In genomic region chr2:130423397-130424125, GRCm38 (mm10) we compare ENCODE assay signal across 8 mouse cellular contexts. TPM values are rescaled to one million over a fixed set of nuclear protein-coding genes. Genes with fewer than 3 reads are reported as not detected.
DNase-seq lines count a peak whose midpoint lies in the region; ATAC-seq and TF ChIP-seq lines count a peak whose summit lies in the region.

No protein-coding gene starts in this region.

- no peak for TF ChIP-seq POLR2A in cerebellum, adult 2 months (IDR thresholded peaks at IDR 0.05; ENCODE audit: borderline replicate concordance, insufficient read depth, low read length)

- H3K36me3 ChIP-seq in hindbrain, embryonic 15.5 days, result 0 out of 2 replicates have a peak, but pooled peaks cover 6% of the 10 kb centered on the region

- H3K27me3 ChIP-seq in cerebellum, adult 2 months (ENCODE audit: control insufficient read depth, insufficient read depth, low read length), result no peaks in the 10 kb centered on the region
- no peaks in the 10 kb centered on the region for H3K27me3 ChIP-seq in hindbrain, embryonic 15.5 days

- H3K4me2 ChIP-seq in hindbrain, embryonic 15.5 days, result peak overlapping the region; percentile 78

- DNase-seq in R1 (ENCODE audit: low read depth, low spot score), result peak; percentile 84
- peak in 1 of 2 experiments; percentile 82 for DNase-seq in cerebellum, adult 2 months
- peak; percentile 76 for DNase-seq in left cerebral cortex, adult 11 months (ENCODE audit: low spot score)
- peak; percentile 61 for DNase-seq in lung, postnatal 25 days (ENCODE audit: low spot score)
- peak; percentile 84 for DNase-seq in retina, embryonic 14.5 days (ENCODE audit: low spot score)
- peak; percentile 75 for DNase-seq in urinary bladder, postnatal 25 days (ENCODE audit: low spot score)

- TF ChIP-seq CTCF in cerebellum, adult 2 months (IDR thresholded peaks at IDR 0.05; ENCODE audit: borderline replicate concordance, insufficient read depth, low read depth, low read length), result no peak

- peak; percentile 64 for ATAC-seq in frontal cortex, adult (ENCODE audit: low TSS enrichment)
- ATAC-seq in hindbrain, embryonic 15.5 days (ENCODE audit: low FRiP score, low read depth), result peak; percentile 84

- H3K9ac ChIP-seq in hindbrain, embryonic 15.5 days, result peak overlapping the region; percentile 88

- H3K4me3 ChIP-seq in cerebellum, adult 2 months (replicated peaks; ENCODE audit: insufficient read depth, low read depth, low read length), result peak overlapping the region; percentile 78
- H3K4me3 ChIP-seq in hindbrain, embryonic 15.5 days, result peak overlapping the region; percentile 96

- H3K9me3 ChIP-seq in hindbrain, embryonic 15.5 days, result no peaks in the 10 kb centered on the region

- WGBS in cerebellum, adult 2 months, result 10% methylated on average over 49 of the region's 49 CpGs
- 15% methylated on average over 49 of the region's 49 CpGs for WGBS in hindbrain, embryonic 15.5 days

- peaks cover 3% of the 10 kb centered on the region; the same call in 1 of the 2 replicates for H3K4me1 ChIP-seq in cerebellum, adult 2 months (ENCODE audit: control insufficient read depth, insufficient read depth, low read length)
- H3K4me1 ChIP-seq in hindbrain, embryonic 15.5 days (replicated peaks), result peaks cover 51% of the 10 kb centered on the region

- H3K27ac ChIP-seq in cerebellum, adult 2 months (ENCODE audit: insufficient read depth, low read length), result peak overlapping the region; percentile 76
- peak overlapping the region; percentile 98 for H3K27ac ChIP-seq in hindbrain, embryonic 15.5 days (replicated peaks)

RNA-seq across cellular contexts. Expression of gene Vps16, which starts 0.6 kb away (rescaled TPM):
- 120 and 128 TPM in 2 replicates for polyA plus RNA-seq in cerebellum, adult 2 months (2012; rRNA removed)
- 102 and 105 TPM in 2 replicates for polyA plus RNA-seq in hindbrain, embryonic 15.5 days (2015; fragmentation: Nextera tagmentation; extraction: Ambion mirVana)

RNA-seq across cellular contexts. Expression of gene Pced1a, which starts 0.9 kb away (rescaled TPM):
- polyA plus RNA-seq in cerebellum, adult 2 months (2012; rRNA removed), result 21.8 and 23.5 TPM in 2 replicates
- 12.5 and 13.2 TPM in 2 replicates for polyA plus RNA-seq in hindbrain, embryonic 15.5 days (2015; fragmentation: Nextera tagmentation; extraction: Ambion mirVana)

RNA-seq across cellular contexts. Expression of gene Tmem239, which starts 17.3 kb away (rescaled TPM):
- not detected in 2 replicates for polyA plus RNA-seq in cerebellum, adult 2 months (2012; rRNA removed)
- 0.36 TPM in 1 of 2 replicates, not detected in the other for polyA plus RNA-seq in hindbrain, embryonic 15.5 days (2015; fragmentation: Nextera tagmentation; extraction: Ambion mirVana)

RNA-seq across cellular contexts. Expression of gene 1700020A23Rik, which starts 18.5 kb away (rescaled TPM):
- not detected in 2 replicates for polyA plus RNA-seq in cerebellum, adult 2 months (2012; rRNA removed)
- polyA plus RNA-seq in hindbrain, embryonic 15.5 days (2015; fragmentation: Nextera tagmentation; extraction: Ambion mirVana), result 0.38 and 0.97 TPM in 2 replicates

RNA-seq across cellular contexts. Expression of gene Gm28372, which starts 18.5 kb away (rescaled TPM):
- not detected in 2 replicates for polyA plus RNA-seq in cerebellum, adult 2 months (2012; rRNA removed)
- polyA plus RNA-seq in hindbrain, embryonic 15.5 days (2015; fragmentation: Nextera tagmentation; extraction: Ambion mirVana), result 0.12 and 0.26 TPM in 2 replicates
